8 mouse cellular contexts compared by ENCODE assay signal in the genomic region with DNA sequence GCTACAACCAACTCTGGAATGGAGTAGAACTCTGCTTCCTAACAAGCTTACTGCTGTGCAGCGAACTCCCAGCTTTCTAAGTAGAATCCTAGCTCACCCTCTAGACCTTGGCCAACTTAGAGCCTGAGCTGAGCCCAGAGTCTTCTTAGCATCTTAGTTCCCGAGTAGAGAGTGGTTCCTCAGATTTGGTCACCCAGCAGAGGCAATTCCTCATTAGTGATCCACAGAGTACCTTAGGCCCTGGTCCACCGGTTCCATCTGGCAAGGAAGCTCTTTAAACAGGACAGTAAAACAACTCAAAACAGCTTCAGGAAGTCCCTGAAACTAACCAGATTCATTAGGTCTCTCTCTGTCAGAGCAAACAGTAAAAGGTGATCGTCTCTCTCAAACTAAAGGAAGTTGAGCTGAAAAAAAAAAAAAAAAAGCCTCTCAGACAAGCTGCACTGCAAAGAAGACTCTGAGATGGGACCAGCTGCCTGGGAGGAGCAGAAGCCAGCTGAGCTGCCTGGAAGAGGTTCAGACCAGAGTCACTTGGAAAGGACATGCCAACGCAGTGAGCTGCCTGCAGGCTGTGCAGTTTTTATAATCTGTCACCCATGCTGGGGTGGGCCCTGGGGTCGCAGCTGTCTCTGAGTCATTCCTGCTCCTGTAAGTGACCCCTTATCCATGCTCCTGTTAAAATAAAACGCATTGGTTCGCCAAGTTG. TPM values are rescaled to one million over a fixed set of nuclear protein-coding genes. Genes with fewer than 3 reads are reported as not detected.
DNase-seq lines count a peak whose midpoint lies in the region; ATAC-seq and TF ChIP-seq lines count a peak whose summit lies in the region.

No protein-coding gene starts in this region.

- peak overlapping the region; percentile 69 for H3K9ac ChIP-seq in ES-E14 (ENCODE audit: insufficient read depth, low read depth, low read length, poor library complexity, severe bottlenecking)
- H3K9ac ChIP-seq in forebrain, embryonic 15.5 days (replicated peaks), result peak overlapping the region; percentile 66
- peak overlapping the region; percentile 67 for H3K9ac ChIP-seq in lung, embryonic 15.5 days

- 29% methylated on average over 8 of the region's 8 CpGs for WGBS in forebrain, embryonic 15.5 days
- WGBS in lung, embryonic 15.5 days, result 28% methylated on average over 8 of the region's 8 CpGs

- no peaks in the 10 kb centered on the region for H3K9me3 ChIP-seq in ES-E14 (ENCODE audit: control insufficient read depth, insufficient read depth, low read depth, low read length)
- H3K9me3 ChIP-seq in forebrain, embryonic 15.5 days, result no peaks in the 10 kb centered on the region
- no peaks in the 10 kb centered on the region for H3K9me3 ChIP-seq in lung, embryonic 15.5 days

- ATAC-seq in forebrain, embryonic 15.5 days (replicated peaks), result peak; percentile 1; the same call in 1 of the 2 replicates
- no peak for ATAC-seq in lung, embryonic 15.5 days (ENCODE audit: borderline replicate concordance, extremely low read depth, low FRiP score, low TSS enrichment)
- no peak for ATAC-seq in inflammation-experienced regulatory T-cells, adult 6 months

- H3K27ac ChIP-seq in ES-E14 (ENCODE audit: insufficient read depth, low read depth, low read length, poor library complexity, severe bottlenecking), result no peak overlapping the region
- peak overlapping the region; percentile 99 for H3K27ac ChIP-seq in forebrain, embryonic 15.5 days (replicated peaks)
- H3K27ac ChIP-seq in lung, embryonic 15.5 days, result peak overlapping the region; percentile 99

- H3K4me3 ChIP-seq in ES-E14 (ENCODE audit: insufficient read depth in 1 of 2, low read depth in 1 of 2, low read length in 2 of 2, poor library complexity in 1 of 2, severe bottlenecking in 1 of 2), result peak overlapping the region; percentile 95 to 99
- peak overlapping the region; percentile 98 for H3K4me3 ChIP-seq in forebrain, embryonic 15.5 days
- peak overlapping the region; percentile 83 for H3K4me3 ChIP-seq in lung, embryonic 15.5 days

- in situ Hi-C loops in ES-E14 (cut with MboI; ENCODE audit: low sequenced_read_pairs in 2 of 2, unreplicated experiment in 2 of 2), result no loop called here

- H3K36me3 ChIP-seq in ES-E14 (ENCODE audit: control insufficient read depth, insufficient read depth, low read length, poor library complexity, severe bottlenecking), result no peaks in the 10 kb centered on the region
- no peaks in the 10 kb centered on the region for H3K36me3 ChIP-seq in forebrain, embryonic 15.5 days
- H3K36me3 ChIP-seq in lung, embryonic 15.5 days, result no peaks in the 10 kb centered on the region

- DNase-seq in ES-E14 (ENCODE audit: low read depth, low spot score), result no peak
- DNase-seq in c-Kit-negative CD71-positive TER-119-positive erythroid progenitor cells, embryonic 14.5 days (ENCODE audit: low read depth, low spot score), result peak; percentile 19
- peak; percentile 52 for DNase-seq in heart, postnatal 4 days
- peak; percentile 71 for DNase-seq in layer of hippocampus, adult 9-11 months
- peak; percentile 55 to 72 for DNase-seq in right cerebral cortex, postnatal 10 days (ENCODE audit: low spot score in 2 of 2)

- H3K27me3 ChIP-seq in forebrain, embryonic 15.5 days, result no peaks in the 10 kb centered on the region
- H3K27me3 ChIP-seq in lung, embryonic 15.5 days, result no peaks in the 10 kb centered on the region

- peak overlapping the region; percentile 63 for H3K4me2 ChIP-seq in forebrain, embryonic 15.5 days (replicated peaks)
- peak overlapping the region; percentile 72 for H3K4me2 ChIP-seq in lung, embryonic 15.5 days

- peaks cover 0 to 8% of the 10 kb centered on the region in 2 experiments; a peak in 2 of 4 replicates for H3K4me1 ChIP-seq in ES-E14 (ENCODE audit: control insufficient read depth in 2 of 2, insufficient read depth in 2 of 2, low read length in 2 of 2, poor library complexity in 1 of 2)
- H3K4me1 ChIP-seq in forebrain, embryonic 15.5 days, result peaks cover 21% of the 10 kb centered on the region
- H3K4me1 ChIP-seq in lung, embryonic 15.5 days, result peaks cover 13% of the 10 kb centered on the region; the same call in 1 of the 2 replicates

TF ChIP-seq in ES-E14, 5 proteins besides CTCF, POLR2A, EP300 and RAD21:
- TF ChIP-seq ZNF384 (IDR thresholded peaks at IDR 0.05; ENCODE audit: low read depth, low read length) (peak; percentile 67), ZC3H11A (IDR thresholded peaks at IDR 0.05; ENCODE audit: borderline replicate concordance, low read depth, low read length) (no peak)

RNA-seq across cellular contexts. Expression of a gene that starts 0.8 kb away (rescaled TPM):
- total RNA-seq in ES-E14 (2012; rRNA removed), result 11.1 and 15.5 TPM in 2 replicates
- polyA plus RNA-seq in forebrain, embryonic 15.5 days (2015; fragmentation: Nextera tagmentation; extraction: Ambion mirVana), result 54.2 and 55.3 TPM in 2 replicates
- 10 to 100 TPM; 31.4 to 31.8 TPM for total RNA-seq in heart, postnatal 4 days (2021)
- 46.4 and 50.2 TPM in 2 replicates for polyA plus RNA-seq in lung, embryonic 15.5 days (2015; fragmentation: Nextera tagmentation; extraction: Ambion mirVana)
- 10 to 100 TPM; 30.3 to 51.0 (median 45.9) TPM for polyA plus RNA-seq in inflammation-experienced regulatory T-cells, adult 6 months (2017; shearing (Covaris generic))

RNA-seq across cellular contexts. Expression of a gene that starts 1.2 kb away (rescaled TPM):
- 27.0 and 31.1 TPM in 2 replicates for total RNA-seq in ES-E14 (2012; rRNA removed)
- polyA plus RNA-seq in forebrain, embryonic 15.5 days (2015; fragmentation: Nextera tagmentation; extraction: Ambion mirVana), result 34.5 and 39.9 TPM in 2 replicates
- total RNA-seq in heart, postnatal 4 days (2021), result 10 to 100 TPM; 18.8 to 19.6 TPM
- polyA plus RNA-seq in lung, embryonic 15.5 days (2015; fragmentation: Nextera tagmentation; extraction: Ambion mirVana), result 20.9 and 21.9 TPM in 2 replicates
- polyA plus RNA-seq in inflammation-experienced regulatory T-cells, adult 6 months (2017; shearing (Covaris generic)), result 10 to 100 TPM; 22.5 to 31.6 (median 30.1) TPM
